Mouse (Mus musculus): ENCODE results near the gene Epb41.

Gene Epb41

DNA sequence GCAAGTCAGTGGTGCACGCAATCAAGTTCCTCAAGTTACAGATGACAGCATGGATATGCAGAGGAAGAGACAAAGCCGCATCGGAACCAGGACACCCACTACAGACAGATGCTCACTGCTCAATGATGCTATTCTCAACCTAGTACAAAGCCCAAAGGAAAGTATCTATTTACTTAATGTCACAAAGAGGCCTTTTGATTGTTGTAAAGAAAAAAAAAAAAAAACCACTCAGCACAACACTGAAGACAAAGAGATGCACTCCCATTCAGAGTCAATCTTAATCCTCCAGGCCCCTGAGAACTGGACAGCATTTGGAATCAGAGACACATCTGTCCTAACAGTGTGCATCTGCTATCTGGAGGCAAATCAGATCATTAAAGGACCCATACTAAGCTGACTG lies 63.5 kb downstream of the Epb41 start:
- in situ Hi-C loops (cut with MseI, MboI): no loop called here

DNA sequence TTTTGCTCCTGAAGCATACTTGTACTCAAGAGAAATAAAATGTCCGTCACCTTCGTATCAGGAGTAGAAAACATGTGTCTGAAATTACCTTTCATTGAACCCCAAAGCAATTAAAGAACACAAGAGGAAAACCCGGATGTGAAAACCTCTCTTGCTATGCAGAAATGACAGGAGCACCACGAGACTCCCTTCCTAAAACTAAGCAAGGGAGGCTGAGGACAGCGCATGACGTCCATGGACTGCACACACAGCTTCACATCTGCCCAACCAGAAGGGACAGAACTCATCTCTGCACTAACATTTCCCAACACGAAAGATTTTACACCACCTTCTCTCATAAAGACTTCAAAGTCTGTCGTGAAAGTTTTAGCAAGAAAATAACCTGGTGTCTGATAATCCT lies 64.7 kb downstream of the Epb41 start:
- in situ Hi-C loops (cut with MseI, MboI): no loop called here

DNA sequence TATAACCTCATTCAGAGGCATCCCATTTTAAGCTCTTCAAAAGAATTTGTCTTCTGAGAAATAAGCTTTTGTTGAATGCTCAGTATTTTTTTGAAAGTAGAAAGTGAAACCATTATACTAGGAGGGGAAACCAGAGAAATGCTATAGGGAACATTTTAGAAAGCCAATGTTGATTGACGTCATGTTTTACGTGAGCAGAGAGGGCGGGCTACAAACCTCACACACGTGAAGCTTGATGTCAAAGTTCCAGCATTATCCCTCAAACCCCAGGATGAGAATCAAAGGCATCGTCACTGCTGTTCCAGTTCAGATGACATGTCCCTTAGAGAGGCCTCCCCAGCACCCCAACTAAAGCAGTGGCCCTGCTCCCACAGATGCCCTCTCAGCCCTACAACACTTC lies 66.9 kb downstream of the Epb41 start:
- in situ Hi-C loops (cut with MseI, MboI): no loop called here

DNA sequence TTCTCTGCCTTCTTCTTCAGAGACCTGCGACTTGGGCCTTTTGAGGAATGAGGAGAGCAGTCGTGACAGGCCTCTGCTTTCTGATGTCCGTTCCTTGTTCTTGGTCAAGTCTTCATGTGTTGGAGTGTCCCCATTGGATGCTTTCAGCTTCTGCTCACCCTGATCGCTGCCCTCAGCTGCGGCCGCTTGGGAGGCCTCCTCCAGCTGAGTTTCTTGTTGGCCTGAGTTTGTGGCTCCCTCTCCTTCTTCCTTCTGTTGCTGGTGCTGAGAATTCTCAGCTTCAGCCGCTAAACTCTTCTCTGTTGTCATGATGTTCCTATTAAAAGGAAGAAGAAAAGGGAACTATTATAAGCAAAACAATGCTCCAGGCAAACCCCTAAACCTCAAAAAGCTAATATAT lies 68.0 kb downstream of the Epb41 start:
- in situ Hi-C loops (cut with MseI, MboI): no loop called here

DNA sequence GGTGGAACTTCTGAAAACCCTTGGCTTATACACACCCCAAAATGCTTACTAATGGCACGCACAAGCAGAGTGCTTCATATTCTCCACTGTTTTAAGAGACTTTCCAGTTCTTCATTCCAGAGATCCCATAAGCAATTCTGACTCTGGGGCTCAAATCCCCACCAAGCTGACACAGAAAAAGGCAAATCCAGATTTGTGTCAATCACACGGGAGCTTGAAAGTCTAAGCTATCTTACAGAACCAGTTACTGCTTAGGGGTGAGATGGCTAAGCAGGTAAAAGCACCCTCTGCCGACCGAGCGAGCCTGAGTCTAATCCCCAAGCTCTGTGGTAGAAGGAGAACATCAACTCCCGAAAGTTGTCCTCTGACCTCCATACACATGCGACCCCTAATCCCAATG lies 76.5 kb downstream of the Epb41 start:
- in situ Hi-C loops (cut with MseI, MboI): no loop called here

DNA sequence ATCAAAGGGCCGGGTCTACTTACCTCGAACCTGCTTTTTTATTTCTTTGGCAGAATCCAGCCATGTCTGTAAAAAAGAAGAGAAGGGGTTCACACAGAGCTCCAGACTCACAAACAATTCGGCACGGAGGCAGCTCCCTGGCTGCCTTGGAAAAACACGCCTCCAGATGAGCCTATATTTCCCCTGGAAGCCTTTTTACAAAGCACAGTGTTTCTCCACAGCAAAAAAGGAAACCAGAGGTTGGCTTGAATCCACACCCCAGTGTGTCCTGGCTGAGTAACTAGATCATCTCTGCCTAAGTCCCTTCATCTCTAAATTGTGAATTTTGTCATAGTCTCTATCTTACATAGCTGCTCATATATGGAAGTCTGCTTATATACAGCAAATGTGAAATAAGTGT lies 77.6 kb downstream of the Epb41 start:
- in situ Hi-C loops (cut with MseI, MboI): no loop called here

DNA sequence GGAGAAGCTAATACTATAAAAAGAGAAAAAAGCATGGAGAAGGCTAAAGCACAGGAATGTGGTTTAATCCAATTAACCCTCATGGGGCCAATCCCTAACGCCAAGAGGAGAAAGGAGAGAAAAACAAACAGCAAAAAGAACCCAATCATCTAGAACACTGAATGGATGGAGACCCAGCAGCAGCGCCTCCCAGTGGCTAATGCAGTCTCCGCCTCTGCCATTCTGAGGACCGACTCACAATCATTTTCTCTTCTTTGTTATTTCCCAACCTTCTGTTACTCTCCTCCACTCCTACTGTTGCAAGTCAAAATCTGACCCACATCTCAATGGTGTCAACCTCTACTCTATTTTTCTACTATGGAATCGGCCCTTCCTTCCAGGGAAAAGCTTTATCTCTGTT lies 78.1 kb downstream of the Epb41 start:
- in situ Hi-C loops (cut with MseI, MboI): no loop called here

DNA sequence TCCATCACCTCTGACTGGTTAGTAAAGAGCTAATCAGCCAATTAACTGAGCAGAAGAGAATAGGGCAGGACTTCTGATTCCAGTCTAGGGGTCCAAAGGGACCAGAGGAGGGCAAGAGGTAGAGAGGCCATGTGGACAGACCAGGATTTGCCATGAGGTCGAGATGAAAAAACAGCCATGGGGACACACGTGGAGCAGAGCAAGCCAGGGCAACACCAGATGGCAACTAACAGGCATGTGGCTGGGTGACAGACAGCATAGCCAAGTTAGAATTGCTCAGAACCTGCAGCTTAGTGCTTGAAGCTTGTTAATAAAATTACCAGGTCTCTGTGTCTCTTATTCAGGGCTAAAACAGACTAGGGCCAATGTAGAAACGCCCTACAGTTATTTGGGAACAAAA lies 81.3 kb downstream of the Epb41 start:
- in situ Hi-C loops (cut with MseI, MboI): no loop called here

DNA sequence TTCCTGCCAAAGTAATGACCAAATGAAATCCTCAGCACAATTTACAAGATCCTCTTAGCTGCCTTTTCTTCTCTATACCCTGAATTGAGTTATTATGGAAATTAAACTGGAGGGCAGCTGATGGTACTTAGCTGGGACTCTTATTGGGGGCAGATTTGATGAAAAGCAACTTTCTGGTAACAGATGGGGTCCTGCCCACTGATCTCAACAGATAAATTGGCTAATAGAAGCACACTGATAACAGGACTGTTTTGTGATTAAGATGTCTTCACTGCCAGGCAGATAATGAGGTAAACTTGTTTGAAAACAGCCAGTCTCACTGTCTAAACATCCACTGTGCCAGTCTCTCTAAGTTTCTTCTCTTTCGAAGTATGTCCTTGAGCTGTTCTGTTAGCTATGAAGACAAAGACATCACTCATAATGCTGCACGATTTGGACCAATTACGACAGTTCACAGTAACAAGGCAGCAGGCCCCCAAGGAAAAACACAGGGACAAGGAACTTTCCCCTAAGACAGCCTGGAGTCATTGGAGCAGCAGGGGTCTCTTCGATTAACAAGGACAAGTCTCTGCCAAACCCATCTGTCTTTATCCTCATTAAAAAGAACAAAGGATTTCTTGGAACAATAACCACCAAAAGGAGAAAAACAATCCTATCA lies 92.1 kb downstream of the Epb41 start:
- in situ Hi-C loops (cut with MseI, MboI): no loop called here

DNA sequence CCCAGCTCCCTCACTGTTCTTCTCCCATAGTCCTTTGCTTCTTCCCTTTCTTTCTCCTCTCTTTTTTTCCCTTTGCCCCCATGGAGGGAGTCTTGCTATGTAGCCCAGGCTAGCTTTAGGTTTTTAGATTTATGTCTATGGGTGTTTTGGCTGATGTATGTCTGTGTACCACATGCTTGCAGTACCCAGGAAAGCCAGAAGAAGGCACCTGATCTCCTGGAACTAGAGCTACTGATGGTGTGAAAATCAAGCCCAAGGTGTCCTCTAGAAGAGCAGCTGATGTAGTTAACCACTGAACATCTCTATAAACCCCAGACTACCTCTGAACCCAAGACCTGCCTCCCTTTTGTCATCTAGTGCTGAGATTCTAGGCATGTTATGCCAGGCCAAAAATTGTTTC lies 93.4 kb downstream of the Epb41 start:
- in situ Hi-C loops (cut with MseI, MboI): no loop called here

DNA sequence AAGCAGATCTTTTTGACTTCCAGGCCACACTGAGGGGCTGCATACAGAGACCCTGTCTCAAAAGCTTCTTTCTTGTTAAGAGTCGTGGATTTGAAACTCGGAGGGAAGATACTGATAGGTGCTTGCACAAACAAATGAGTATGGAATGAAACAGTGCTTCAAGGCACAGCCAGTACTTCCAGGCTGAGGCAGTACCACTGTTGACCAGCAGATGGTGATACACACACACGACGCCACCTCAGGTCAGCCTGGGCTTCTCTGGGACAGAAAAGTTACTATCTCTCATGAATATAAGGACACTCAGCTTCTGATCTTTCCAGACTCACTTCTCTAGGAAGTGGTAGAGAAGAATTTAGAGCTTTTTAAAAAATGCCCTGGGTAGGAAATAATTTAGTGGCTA lies 97.9 kb downstream of the Epb41 start:
- in situ Hi-C loops (cut with MseI, MboI): loop anchor here in 1 of 2 experiments (10.0 kb wide), 1 partner anchor 108 kb away; no protein-coding TSS in a partner anchor

DNA sequence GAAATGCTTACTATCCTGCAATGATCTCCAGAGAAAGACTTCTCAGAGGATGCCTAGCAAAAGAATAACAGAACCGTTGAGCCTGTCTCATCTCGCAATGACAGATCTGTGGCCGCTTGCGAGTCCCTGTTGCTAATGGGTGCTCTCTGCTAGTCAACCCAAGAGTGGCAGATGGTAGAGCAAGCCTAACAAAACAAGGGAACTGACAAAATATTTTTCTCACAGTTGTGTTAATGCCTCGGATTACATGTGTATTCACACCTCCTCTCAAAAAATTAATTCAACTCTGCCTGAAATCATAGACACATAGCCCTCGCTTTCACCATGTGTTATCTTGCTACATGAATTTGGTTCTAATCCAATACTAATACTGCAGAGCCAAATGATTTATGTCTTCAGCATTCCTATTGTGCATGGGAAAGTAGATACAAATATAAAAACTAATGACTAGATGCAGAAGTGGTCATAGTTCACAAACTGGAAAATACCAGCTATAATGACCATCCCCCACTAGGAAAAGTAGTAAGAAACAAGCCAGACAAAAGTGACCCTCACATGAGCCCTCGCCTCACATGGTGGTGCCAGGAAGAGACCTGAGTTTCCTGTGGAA lies 104.8 kb downstream of the Epb41 start:
- in situ Hi-C loops (cut with MseI, MboI): loop anchor here in 1 of 2 experiments (10.0 kb wide), 1 partner anchor 114 kb away; no protein-coding TSS in a partner anchor

DNA sequence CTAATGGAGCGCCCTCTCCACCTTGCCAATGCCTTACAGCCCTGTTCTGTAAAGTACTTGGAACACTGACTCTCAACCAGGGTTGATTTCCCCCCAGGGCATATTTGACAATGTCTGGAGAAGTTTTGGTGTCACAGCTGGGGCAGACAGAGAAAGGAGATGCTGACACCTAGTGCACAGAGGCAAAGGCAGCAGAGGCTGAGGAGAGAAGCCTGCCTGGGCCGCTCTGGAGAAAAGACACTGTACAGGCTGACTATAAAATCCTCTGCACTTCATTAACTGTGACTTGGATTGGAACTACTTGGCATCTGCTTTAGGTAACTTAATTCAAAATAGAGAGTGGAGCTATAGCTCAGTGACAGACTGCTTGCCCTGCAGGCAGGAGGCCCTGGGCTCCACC lies 106.2 kb downstream of the Epb41 start:
- in situ Hi-C loops (cut with MseI, MboI): no loop called here

DNA sequence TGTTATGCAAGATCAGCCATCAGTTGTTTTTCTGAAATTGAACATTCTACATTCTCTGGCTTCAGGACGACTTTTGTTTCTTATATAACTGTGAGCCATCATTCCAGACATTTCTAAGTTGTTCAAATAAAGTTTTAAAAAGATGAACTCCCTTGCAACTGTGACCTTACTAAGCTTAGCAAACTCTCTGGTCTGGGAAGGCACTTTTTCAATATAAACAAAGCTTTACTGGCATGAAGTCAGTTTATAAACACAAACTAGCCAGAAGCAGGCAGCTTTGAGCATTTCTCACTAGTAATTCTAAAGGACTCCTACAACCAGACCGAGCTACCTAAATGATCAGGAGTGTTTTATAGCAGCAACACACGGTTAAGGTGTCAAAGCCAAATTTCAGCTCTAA lies 118.0 kb downstream of the Epb41 start:
- in situ Hi-C loops (cut with MseI, MboI): no loop called here

DNA sequence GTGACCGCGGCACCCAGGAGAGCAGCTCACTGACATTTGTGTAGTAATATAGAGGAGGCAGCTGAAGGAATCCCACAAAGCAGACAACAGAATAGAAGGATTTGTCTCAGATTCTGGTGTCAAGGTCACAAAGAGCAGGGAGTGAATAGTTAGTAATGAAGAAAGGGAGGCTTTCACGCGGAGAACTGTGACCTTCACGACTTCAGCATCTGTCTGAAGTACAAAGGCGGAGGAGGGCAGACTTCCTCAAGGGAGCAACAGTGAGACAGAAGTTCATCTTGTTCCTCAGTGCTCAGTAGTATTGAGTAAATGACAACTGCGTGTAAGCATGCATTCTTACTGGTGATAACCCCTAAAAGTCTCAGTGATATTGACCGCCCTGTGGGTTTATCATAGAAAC lies 124.5 kb downstream of the Epb41 start:
- in situ Hi-C loops (cut with MseI, MboI): no loop called here

DNA sequence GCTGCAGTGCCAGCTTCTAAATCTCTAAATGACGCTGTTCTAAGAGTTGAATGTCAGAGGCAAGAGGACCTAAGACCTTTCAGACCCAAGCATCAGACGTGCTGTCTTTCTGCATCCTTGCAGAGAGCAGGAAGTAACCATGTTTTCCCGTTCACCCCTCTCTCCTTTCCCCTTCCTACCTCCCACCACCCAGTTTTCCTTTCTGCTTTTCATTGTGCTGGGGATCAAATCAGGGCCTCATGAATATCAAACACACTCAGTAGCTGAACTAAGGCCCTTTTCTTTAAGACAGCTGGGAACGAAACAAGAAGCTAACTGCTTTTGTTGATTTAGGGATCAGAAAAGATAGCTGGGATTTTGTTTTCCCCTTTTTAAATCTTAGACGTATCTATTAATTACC lies 125.2 kb downstream of the Epb41 start:
- in situ Hi-C loops (cut with MseI, MboI): no loop called here

DNA sequence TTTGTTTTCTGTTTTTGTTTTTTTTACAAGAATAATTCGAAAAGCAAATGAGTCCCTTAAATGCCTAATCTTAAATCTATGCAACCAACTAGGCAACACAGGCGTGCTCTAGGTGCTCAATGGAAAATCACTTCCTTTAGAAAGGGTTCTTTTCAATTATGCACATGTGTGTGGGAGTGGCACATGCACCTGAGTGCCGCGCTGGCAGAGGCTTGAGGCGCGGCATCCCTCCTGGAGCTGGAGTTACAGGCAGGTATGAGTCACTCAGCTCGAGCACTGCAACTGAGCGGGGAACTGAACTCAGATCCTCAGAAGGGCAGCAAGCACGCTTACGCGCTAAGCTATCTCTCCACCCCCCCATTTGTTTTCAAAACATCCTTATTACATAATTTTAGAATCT lies 127.3 kb downstream of the Epb41 start:
- in situ Hi-C loops (cut with MseI, MboI): no loop called here

DNA sequence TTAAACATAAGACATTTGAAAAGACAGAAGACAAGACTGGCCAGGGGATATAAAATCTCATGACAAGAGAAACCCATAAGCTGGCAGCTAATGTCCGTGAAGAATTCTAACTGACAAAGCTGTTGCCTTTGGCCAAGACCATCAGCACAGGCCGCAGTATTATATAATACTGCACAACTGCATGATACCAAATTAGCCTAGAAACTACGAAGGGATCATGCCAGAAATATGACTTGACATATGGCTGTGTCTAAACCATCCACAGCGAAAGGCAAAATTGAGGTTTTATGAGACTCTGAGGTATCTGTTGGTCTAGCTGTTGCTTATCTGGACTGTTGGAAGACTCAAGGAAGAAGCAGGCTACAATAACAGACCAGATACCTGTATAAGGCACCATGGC lies 134.3 kb downstream of the Epb41 start:
- in situ Hi-C loops (cut with MseI, MboI): no loop called here

DNA sequence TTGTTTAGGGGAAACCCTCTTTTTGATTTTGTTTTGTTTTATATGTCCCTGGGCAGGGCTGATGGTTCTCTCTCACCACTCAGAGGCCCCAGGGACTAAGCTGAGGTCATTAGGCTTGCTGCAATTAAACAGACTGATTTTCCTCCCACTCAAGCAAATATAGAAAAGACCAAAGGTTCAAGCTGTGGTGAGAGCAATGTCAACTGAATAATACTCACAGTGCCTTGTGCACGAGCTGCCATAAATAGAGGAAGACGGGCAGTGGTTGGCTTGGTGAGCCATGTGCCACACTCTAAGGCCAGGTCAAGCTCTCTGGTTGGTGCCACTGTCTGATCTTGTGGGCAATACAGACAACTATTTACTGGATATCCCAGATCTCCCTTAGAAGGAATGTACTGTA lies 135.7 kb downstream of the Epb41 start:
- in situ Hi-C loops (cut with MseI, MboI): no loop called here

DNA sequence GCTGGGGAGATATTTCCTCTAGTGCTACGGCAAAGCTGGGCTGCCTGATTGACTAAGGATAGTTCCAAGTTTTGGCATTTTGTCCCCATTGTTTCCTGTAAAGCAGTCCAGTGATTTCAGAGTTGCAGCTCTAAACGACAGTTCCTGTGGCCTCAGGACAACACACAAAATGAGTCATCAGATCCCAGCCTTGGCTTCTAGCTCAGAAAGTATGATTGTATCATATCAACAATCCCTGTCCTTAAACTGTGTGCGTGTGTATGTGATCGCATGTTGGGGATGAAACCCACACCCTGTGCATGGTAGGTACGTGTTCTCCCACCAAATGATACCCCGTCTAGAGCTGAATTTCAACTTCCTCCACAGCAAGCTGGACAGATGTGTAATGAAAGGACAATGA lies 146.0 kb downstream of the Epb41 start:
- in situ Hi-C loops (cut with MseI, MboI): no loop called here

DNA sequence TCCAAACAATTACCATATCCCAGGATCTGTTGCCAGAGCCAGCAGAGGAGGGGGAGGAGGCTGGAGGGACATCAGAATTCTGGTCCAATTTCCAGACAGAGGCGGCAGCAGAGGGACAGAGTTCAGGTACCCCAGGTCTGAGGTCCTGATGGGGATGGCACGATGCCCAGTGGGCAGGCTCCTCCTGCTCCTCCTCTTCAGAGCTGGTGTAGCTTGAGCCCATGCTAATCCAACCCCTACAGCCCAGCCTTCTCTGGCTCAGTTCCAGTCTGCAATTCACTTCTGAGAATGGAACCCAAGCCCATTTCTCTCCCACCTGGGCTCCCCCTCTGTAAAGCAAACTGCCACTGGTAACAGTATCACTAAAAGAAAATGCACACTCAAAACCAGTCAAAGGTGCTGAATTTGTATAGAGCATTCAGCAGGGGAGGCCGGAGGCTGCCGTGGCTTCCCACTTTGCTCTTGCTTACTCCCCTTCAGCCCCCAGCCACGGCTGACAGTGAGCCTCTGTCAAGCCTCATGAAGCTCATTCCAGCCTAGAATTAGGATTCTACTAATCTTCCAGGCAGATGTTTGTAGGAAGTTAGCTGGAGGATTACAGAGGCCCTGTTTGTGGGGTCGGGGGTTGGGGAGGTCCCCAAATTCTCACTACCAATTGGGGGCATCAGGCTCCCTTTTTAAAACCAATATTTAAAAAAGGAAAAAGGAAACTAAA lies 150.9 kb downstream of the Epb41 start:
- in situ Hi-C loops (cut with MseI, MboI): no loop called here

DNA sequence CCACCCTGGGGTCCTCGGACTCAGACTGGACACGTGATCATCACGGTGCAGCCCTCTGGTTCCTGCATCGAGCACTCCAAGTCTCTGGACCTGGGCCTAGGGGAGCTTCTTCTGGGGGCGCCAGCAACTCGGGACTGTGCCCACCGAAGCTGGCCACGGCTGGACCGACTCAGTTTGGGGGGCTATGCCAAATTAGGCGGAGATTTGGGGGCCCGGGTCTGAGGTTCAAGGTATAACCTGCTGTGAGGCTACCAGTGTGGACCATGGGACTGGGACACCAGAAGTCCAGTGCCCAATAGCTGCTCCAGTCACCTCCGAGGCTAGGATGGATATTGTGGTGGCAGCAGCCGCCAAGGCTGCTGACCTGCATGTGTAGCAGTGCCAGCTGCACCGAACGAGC lies 152.7 kb downstream of the Epb41 start:
- in situ Hi-C loops (cut with MseI, MboI): no loop called here

All from mouse trophoblast stem cell (cell line).